Mouse (Mus musculus): Measurements from ENCODE around the gene P2rx6.

DNA sequence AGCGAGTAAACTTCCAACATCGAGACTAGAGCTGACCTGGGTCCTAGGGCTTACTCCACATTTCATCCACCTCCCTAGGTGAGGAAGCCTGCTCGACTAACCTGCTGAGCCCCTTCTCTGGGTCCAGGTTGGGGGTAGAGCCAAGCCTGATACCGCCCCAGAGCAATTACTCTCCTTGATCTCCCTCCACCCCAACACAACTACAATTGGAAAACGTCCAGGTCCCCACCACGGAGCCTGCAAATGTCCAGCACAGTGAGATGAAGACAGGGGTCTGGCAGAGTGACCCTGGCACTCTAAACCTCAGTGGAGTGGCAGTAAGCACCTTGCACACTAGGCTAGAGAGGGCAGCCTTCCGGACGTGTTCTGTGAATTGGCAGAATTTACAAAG is 15.1 kb downstream of the P2rx6 start:
- no peak for TF ChIP-seq POLR2A (IDR thresholded peaks at IDR 0.05; ENCODE audit: low read depth, low read length)
- TF ChIP-seq CTCF (conservative IDR thresholded peaks at IDR 0.05; ENCODE audit: insufficient read depth, insufficient read length, low read depth, low read length): no peak

Measured in kidney, adult 2 months (tissue).